Comparison of ENCODE assay signal across 18 mouse cellular contexts in genomic region chr14:60671504-60671903, GRCm38 (mm10). TPM values are rescaled to one million over a fixed set of nuclear protein-coding genes. Genes with fewer than 3 reads are reported as not detected.
DNase-seq lines count a peak whose midpoint lies in the region; ATAC-seq lines count a peak whose summit lies in the region.
"Had no signal": no experiment of that assay in that cellular context is flagged by ENCODE, and none has a peak within 500 bp of the region (broad histone marks: within the 10 kb centered on the region; RNA-seq: fewer than 3 reads in every experiment).

No protein-coding gene starts in this region.

- H3K4me2 ChIP-seq in forebrain, embryonic 16.5 days (ENCODE audit: low read length), result no peak overlapping the region
- no peak overlapping the region for H3K4me2 ChIP-seq in hindbrain, embryonic 15.5 days
- H3K4me2 ChIP-seq in hindbrain, embryonic 11.5 days (replicated peaks; ENCODE audit: low read depth, low read length), result no peak overlapping the region
- no peak overlapping the region for H3K4me2 ChIP-seq in midbrain, embryonic 16.5 days (ENCODE audit: low read length)
- H3K4me2 ChIP-seq: heart, embryonic 13.5 days had no signal

- H3K27ac ChIP-seq in forebrain, embryonic 16.5 days (ENCODE audit: low read length), result 0 out of 2 replicates have a peak overlapping the region, but pooled peaks have one; percentile 24
- no peak overlapping the region for H3K27ac ChIP-seq in forebrain, embryonic 10.5 days
- no peak overlapping the region for H3K27ac ChIP-seq in hindbrain, embryonic 15.5 days (replicated peaks)
- H3K27ac ChIP-seq in hindbrain, embryonic 11.5 days (ENCODE audit: low read depth, low read length), result no peak overlapping the region
- H3K27ac ChIP-seq in midbrain, embryonic 10.5 days (replicated peaks), result peak overlapping the region; percentile 35; the same call in 1 of the 2 replicates
- H3K27ac ChIP-seq in midbrain, embryonic 16.5 days (ENCODE audit: low read length), result no peak overlapping the region
- H3K27ac ChIP-seq: embryonic facial prominence, embryonic 10.5 days; heart, embryonic 13.5 days had no signal

- H3K9ac ChIP-seq in forebrain, embryonic 16.5 days (replicated peaks; ENCODE audit: low read depth, low read length), result no peak overlapping the region
- H3K9ac ChIP-seq in hindbrain, embryonic 15.5 days, result no peak overlapping the region
- no peak overlapping the region for H3K9ac ChIP-seq in hindbrain, embryonic 11.5 days (ENCODE audit: low read depth, low read length)
- no peak overlapping the region for H3K9ac ChIP-seq in midbrain, embryonic 16.5 days (ENCODE audit: low read depth, low read length)
- H3K9ac ChIP-seq: heart, embryonic 13.5 days had no signal

- H3K27me3 ChIP-seq in forebrain, embryonic 16.5 days (replicated peaks; ENCODE audit: control insufficient read depth, insufficient read depth, low read length), result no peaks in the 10 kb centered on the region
- H3K27me3 ChIP-seq in forebrain, embryonic 10.5 days (ENCODE audit: poor library complexity, severe bottlenecking), result no peaks in the 10 kb centered on the region
- H3K27me3 ChIP-seq in hindbrain, embryonic 15.5 days, result no peaks in the 10 kb centered on the region
- H3K27me3 ChIP-seq in hindbrain, embryonic 11.5 days (ENCODE audit: control insufficient read depth, insufficient read depth, low read length), result no peaks in the 10 kb centered on the region
- no peaks in the 10 kb centered on the region for H3K27me3 ChIP-seq in midbrain, embryonic 10.5 days (ENCODE audit: low read depth, poor library complexity, severe bottlenecking)
- H3K27me3 ChIP-seq in midbrain, embryonic 16.5 days (ENCODE audit: control insufficient read depth, insufficient read depth, low read depth, low read length), result no peaks in the 10 kb centered on the region
- H3K27me3 ChIP-seq: CH12.LX; heart, embryonic 13.5 days had no signal

- H3K4me1 ChIP-seq in forebrain, embryonic 16.5 days (replicated peaks; ENCODE audit: control insufficient read depth, insufficient read depth, low read length), result peaks cover 15% of the 10 kb centered on the region
- peaks cover 43% of the 10 kb centered on the region for H3K4me1 ChIP-seq in forebrain, embryonic 10.5 days
- H3K4me1 ChIP-seq in hindbrain, embryonic 15.5 days (replicated peaks), result peaks cover 9% of the 10 kb centered on the region
- no peaks in the 10 kb centered on the region for H3K4me1 ChIP-seq in hindbrain, embryonic 11.5 days (replicated peaks; ENCODE audit: control insufficient read depth, insufficient read depth, low read length)
- H3K4me1 ChIP-seq in midbrain, embryonic 10.5 days, result peaks cover 48% of the 10 kb centered on the region
- peaks cover 2% of the 10 kb centered on the region; the same call in 1 of the 2 replicates for H3K4me1 ChIP-seq in midbrain, embryonic 16.5 days (ENCODE audit: control insufficient read depth, insufficient read depth, low read length)

- no peak for DNase-seq in forebrain, embryonic 10.5 days (ENCODE audit: extremely low spot score, low spot score)
- DNase-seq in hindbrain, embryonic 11.5 days (ENCODE audit: low spot score), result no peak
- no peak for DNase-seq in midbrain, embryonic 10.5 days (ENCODE audit: low spot score)
- no peak for DNase-seq in cerebellum, adult 9-10 months
- DNase-seq: adrenal gland, postnatal 14 days; cerebellum, adult 18-20 months; gastrocnemius, postnatal 14 days; heart, postnatal 36 days; kidney, adult 2 months had no signal

- H3K4me3 ChIP-seq in forebrain, embryonic 16.5 days (replicated peaks; ENCODE audit: low read length), result no peak overlapping the region
- no peak overlapping the region for H3K4me3 ChIP-seq in forebrain, embryonic 10.5 days
- H3K4me3 ChIP-seq in hindbrain, embryonic 15.5 days, result no peak overlapping the region
- no peak overlapping the region for H3K4me3 ChIP-seq in hindbrain, embryonic 11.5 days (ENCODE audit: low read depth, low read length)
- H3K4me3 ChIP-seq in midbrain, embryonic 10.5 days, result no peak overlapping the region
- H3K4me3 ChIP-seq in midbrain, embryonic 16.5 days (ENCODE audit: low read depth, low read length), result no peak overlapping the region
- H3K4me3 ChIP-seq: embryonic facial prominence, embryonic 10.5 days; heart, embryonic 13.5 days had no signal

- 22% methylated on average over 2 of the region's 2 CpGs for WGBS in forebrain, embryonic 16.5 days
- 88% methylated on average over 2 of the region's 2 CpGs for WGBS in forebrain, embryonic 10.5 days
- WGBS in hindbrain, embryonic 15.5 days, result 57% methylated on average over 2 of the region's 2 CpGs
- WGBS in hindbrain, embryonic 11.5 days, result 87% methylated on average over 2 of the region's 2 CpGs
- WGBS in midbrain, embryonic 10.5 days, result 79% methylated on average over 2 of the region's 2 CpGs
- 49% methylated on average over 2 of the region's 2 CpGs for WGBS in midbrain, embryonic 16.5 days

- no peaks in the 10 kb centered on the region for H3K36me3 ChIP-seq in forebrain, embryonic 16.5 days (ENCODE audit: control insufficient read depth, insufficient read depth)
- peaks cover 31% of the 10 kb centered on the region for H3K36me3 ChIP-seq in forebrain, embryonic 10.5 days (replicated peaks)
- no peaks in the 10 kb centered on the region for H3K36me3 ChIP-seq in hindbrain, embryonic 15.5 days
- no peaks in the 10 kb centered on the region for H3K36me3 ChIP-seq in hindbrain, embryonic 11.5 days (ENCODE audit: control insufficient read depth, insufficient read depth, low read length)
- peaks cover 17% of the 10 kb centered on the region for H3K36me3 ChIP-seq in midbrain, embryonic 10.5 days
- H3K36me3 ChIP-seq in midbrain, embryonic 16.5 days (ENCODE audit: control insufficient read depth, insufficient read depth, low read length), result no peaks in the 10 kb centered on the region
- H3K36me3 ChIP-seq: embryonic facial prominence, embryonic 10.5 days; heart, embryonic 13.5 days had no signal

- ATAC-seq in forebrain, embryonic 16.5 days, result no peak
- 0 out of 2 replicates have a peak, but pooled peaks have one; percentile 45 for ATAC-seq in hindbrain, embryonic 15.5 days (ENCODE audit: low FRiP score, low read depth)
- no peak for ATAC-seq in hindbrain, embryonic 11.5 days (ENCODE audit: low FRiP score)
- no peak for ATAC-seq in midbrain, embryonic 16.5 days
- ATAC-seq: activated CD4-positive, CD25-positive, alpha-beta regulatory T cell, adult 4 months; intestine, embryonic 16.5 days; Patski had no signal

- H3K9me3 ChIP-seq in forebrain, embryonic 16.5 days (ENCODE audit: control insufficient read depth, low read length), result no peaks in the 10 kb centered on the region
- H3K9me3 ChIP-seq in forebrain, embryonic 10.5 days, result no peaks in the 10 kb centered on the region
- H3K9me3 ChIP-seq in hindbrain, embryonic 15.5 days, result no peaks in the 10 kb centered on the region
- no peaks in the 10 kb centered on the region for H3K9me3 ChIP-seq in hindbrain, embryonic 11.5 days (ENCODE audit: control insufficient read depth, low read length)
- H3K9me3 ChIP-seq in midbrain, embryonic 10.5 days (replicated peaks), result no peaks in the 10 kb centered on the region
- H3K9me3 ChIP-seq in midbrain, embryonic 16.5 days (replicated peaks; ENCODE audit: control insufficient read depth, low read length, poor library complexity, severe bottlenecking), result no peaks in the 10 kb centered on the region
- H3K9me3 ChIP-seq: embryonic facial prominence, embryonic 10.5 days; heart, embryonic 13.5 days had no signal

RNA-seq across cellular contexts. Expression of gene Spata13, which starts 37.7 kb away (rescaled TPM):
- 41.4 and 41.8 TPM in 2 replicates for polyA plus RNA-seq in forebrain, embryonic 16.5 days (2015; fragmentation: Nextera tagmentation; extraction: Ambion mirVana)
- polyA plus RNA-seq in forebrain, embryonic 10.5 days (2016; fragmentation: Nextera tagmentation; extraction: Ambion mirVana), result 97.0 and 102 TPM in 2 replicates
- polyA plus RNA-seq in hindbrain, embryonic 15.5 days (2015; fragmentation: Nextera tagmentation; extraction: Ambion mirVana), result 20.5 and 26.8 TPM in 2 replicates
- polyA plus RNA-seq in hindbrain, embryonic 11.5 days (2014; fragmentation: Nextera tagmentation; extraction: Ambion mirVana), result 58.8 and 73.2 TPM in 2 replicates
- 67.9 and 70.0 TPM in 2 replicates for polyA plus RNA-seq in midbrain, embryonic 10.5 days (2016; fragmentation: Nextera tagmentation; extraction: Ambion mirVana)
- polyA plus RNA-seq in midbrain, embryonic 16.5 days (2015; fragmentation: Nextera tagmentation; extraction: Ambion mirVana), result 18.4 and 24.0 TPM in 2 replicates

Comparison
In these comparisons a context has a peak if more than half of its experiments do, and no peak if none do; other contexts are left out.
1. H3K27ac ChIP-seq: peak in forebrain, embryonic 16.5 days (single experiment) and midbrain, embryonic 10.5 days (single experiment); none in forebrain, embryonic 10.5 days (single experiment), hindbrain, embryonic 15.5 days (single experiment), hindbrain, embryonic 11.5 days (single experiment) and midbrain, embryonic 16.5 days (single experiment).